Mouse (Mus musculus): ENCODE measurements around the gene B4gat1.
A peak's percentile ranks its signal among the peaks of the same experiment; 100 is the strongest.
"Not testable (repeated sequence)": the region's sequence is repeated elsewhere in the genome, so short reads cannot be mapped to it uniquely, and the experiment has no call there.

Gene B4gat1

DNA sequence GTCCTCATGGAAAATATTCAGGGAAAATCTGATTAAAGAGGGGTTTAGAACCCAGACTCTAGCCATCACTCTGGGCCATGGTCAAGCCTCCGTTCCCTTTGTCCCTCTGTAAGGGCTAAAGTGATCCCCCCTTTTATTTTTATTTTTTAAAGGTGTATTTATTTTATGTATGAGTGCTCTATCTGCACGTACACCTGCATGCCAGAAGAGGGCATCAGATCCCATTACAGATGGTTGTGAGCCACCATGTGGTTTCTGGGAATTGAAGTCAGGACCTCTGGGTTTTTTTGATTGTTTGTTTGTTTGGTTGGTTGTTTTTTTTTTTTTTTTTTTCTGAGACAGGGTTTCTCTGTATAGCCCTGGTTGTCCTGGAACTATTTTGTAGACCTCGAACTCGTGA lies 47.9 kb downstream of the B4gat1 start:
- not testable (repeated sequence) for DNase-seq

DNA sequence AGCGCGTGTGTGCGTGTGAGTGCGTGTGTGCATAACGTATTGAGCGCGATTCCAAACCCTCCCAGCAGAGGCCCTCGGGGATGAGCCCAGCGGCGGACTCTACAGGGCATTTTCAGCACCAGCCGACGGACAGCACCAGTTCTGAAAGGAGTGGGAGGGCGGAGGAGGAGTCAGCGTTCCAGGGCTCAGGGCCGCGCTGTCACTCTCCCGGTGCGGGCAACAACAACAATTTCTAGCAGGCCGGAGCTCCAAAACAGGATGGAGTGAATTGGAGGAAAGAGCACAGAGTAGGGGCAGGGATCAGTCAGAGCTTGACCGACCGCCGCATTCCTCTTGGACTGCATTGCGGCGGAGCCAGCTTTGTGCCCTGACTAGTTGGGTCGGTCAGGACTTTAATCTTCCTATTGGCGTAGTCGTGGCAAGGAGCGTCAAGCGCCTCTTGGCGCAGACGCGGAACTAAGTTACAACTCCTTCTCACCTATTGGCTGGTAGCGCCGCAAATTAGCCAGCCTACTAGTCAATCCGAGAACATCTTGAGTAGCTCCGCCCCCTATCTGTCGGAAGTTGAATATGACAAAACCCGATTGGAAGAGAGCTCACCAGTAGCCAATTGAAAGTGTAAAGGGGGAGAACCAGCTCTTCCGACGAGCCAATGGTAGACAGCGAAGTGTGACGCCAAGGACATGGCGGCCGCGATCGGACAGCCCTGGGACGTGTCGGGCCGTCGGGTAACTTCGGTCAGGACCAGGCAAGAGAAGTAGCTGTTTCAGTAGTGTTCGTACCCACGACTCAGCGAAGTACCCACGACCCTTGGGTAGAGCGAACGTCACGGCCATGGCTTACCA lies 49.5 kb downstream of the B4gat1 start, which contains the start of gene Yif1a:
Yif1a (plus strand) TSS at position 655 of the 845 bp plus-strand sequence.
- DNase-seq, result peak; percentile 93 to 95

DNA sequence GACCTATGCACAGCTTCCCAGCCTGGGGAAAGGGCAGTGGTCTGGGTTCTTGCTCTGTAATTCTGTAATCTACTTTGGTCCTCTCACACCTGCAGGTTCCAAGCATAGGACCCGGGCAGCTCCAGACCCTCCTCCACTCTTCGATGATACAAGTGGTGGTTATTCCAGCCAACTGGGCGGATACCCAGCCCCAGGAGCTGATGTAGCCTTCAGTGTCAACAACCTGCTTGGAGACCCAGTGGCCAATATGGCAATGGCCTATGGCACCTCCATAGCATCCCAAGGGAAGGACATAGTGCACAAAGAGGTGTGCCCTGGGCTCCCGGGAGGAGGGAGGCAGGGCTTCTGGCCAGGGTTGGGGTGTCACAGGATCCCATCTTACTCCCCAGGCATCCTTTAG lies 50.7 kb downstream of the B4gat1 start:
- DNase-seq, result no peak
